Mouse (Mus musculus): ENCODE results near the gene Scfd1. TPM values are rescaled to one million over a fixed set of nuclear protein-coding genes. Genes with fewer than 3 reads are reported as not detected.

The Scfd1 gene
- total RNA-seq, 2 experiments from 2014 or later, result 42.0 to 45.4 TPM

DNA sequence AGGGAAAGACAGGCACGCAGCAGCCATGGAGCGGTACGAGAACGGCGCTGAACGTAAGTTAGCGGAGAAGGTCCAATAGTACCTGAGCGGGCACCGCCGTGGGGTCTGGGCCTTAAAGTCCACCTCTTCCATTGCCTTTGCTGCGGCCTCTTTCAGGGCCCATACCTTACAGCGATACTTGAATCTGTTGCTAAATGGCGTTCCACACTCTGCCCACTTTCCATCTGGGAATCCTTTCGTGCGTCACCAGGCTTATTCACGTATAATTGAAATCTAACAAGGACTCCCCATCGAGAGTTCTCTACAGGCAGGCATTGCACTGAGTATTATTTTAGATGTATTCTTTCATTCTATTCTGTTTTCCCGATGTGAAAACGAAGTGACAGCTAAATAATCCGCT is 117.3 kb downstream of the Scfd1 start:
- no peak for DNase-seq (ENCODE audit: low spot score in 2 of 2)

Other genes with a start within 250 kb of the Scfd1 start
- gene G2e3, start 29.4 kb upstream of the Scfd1 start, total RNA-seq (2021), result 10 to 100 TPM; 10.4 to 11.5 TPM
- under 1 TPM; 0.62 to 0.74 TPM for gene Coch, start 215.8 kb downstream of the Scfd1 start, total RNA-seq (2021)

Measured in gastrocnemius, postnatal 4 days (tissue).